24 mouse cellular contexts compared by ENCODE assay signal in the genomic region with DNA sequence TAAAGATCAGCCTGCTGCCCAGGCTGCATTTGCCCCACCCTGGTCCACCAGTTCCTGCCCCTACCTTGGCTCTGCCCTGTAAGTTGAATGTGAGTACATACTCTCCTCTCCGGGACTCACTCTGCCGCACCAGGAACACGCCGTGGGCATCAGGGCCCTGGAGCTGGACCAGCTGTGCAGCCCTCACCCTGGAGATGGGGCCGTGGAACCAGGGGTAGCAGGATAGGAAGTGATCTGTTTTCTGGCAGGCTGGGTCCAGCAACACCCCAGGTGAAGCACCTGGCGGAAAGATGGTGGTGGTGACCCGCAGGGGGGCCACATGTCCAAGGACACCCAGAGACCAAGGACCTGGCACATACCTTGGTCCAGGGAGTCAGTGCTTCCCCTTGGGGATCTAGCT. TPM values are rescaled to one million over a fixed set of nuclear protein-coding genes. Genes with fewer than 3 reads are reported as not detected.
DNase-seq lines count a peak whose midpoint lies in the region; ATAC-seq and TF ChIP-seq lines count a peak whose summit lies in the region.
"Had no signal": no experiment of that assay in that cellular context is flagged by ENCODE, and none has a peak within 500 bp of the region (broad histone marks: within the 10 kb centered on the region; RNA-seq: fewer than 3 reads in every experiment).

No protein-coding gene starts in this region.

- H3K4me1 ChIP-seq in hindbrain, embryonic 14.5 days (replicated peaks; ENCODE audit: control insufficient read depth, insufficient read depth, low read length) = no peaks in the 10 kb centered on the region
- H3K4me1 ChIP-seq: forebrain, embryonic 13.5 days had no signal

- no peaks in the 10 kb centered on the region for H3K9me3 ChIP-seq in hindbrain, embryonic 14.5 days (ENCODE audit: control insufficient read depth, low read length)
- H3K9me3 ChIP-seq: forebrain, embryonic 10.5 days; forebrain, embryonic 13.5 days; heart, embryonic 12.5 days; heart, embryonic 15.5 days; hindbrain, embryonic 10.5 days; hindbrain, embryonic 13.5 days had no signal

- WGBS in hindbrain, embryonic 14.5 days = 97% methylated on average over 7 of the region's 7 CpGs

- no peak overlapping the region for H3K27ac ChIP-seq in hindbrain, embryonic 14.5 days
- H3K27ac ChIP-seq: forebrain, embryonic 10.5 days; forebrain, embryonic 13.5 days; heart, embryonic 15.5 days; hindbrain, embryonic 10.5 days; hindbrain, embryonic 13.5 days; hindbrain, postnatal 0 days had no signal

- no peak overlapping the region for H3ac ChIP-seq in myocyte (ENCODE audit: control insufficient read depth, insufficient read length)

- peak; percentile 29 for TF ChIP-seq POLR2A in myocyte (IDR thresholded peaks at IDR 0.05; ENCODE audit: insufficient read length, low read depth)

- DNase-seq in cerebellum, adult 11-12 months = peak; percentile 46
- no peak for DNase-seq in cerebellum, adult 9-11 months
- peak; percentile 31 for DNase-seq in cerebellum, adult 9-10 months
- no peak for DNase-seq in cerebellum, adult 11 months
- DNase-seq in layer of hippocampus, adult 9-11 months = peak; percentile 6
- no peak for DNase-seq in layer of hippocampus, adult 18-20 months (ENCODE audit: low spot score in 2 of 2)
- DNase-seq in hindbrain, embryonic 14.5 days (ENCODE audit: low spot score) = no peak
- DNase-seq: adrenal gland, adult 8-10 months; adrenal gland, postnatal 25 days; gastrocnemius, postnatal 10 days; gastrocnemius, postnatal 36 days; heart, postnatal 36 days had no signal

- no peaks in the 10 kb centered on the region for H3K27me3 ChIP-seq in myocyte (ENCODE audit: control insufficient read depth, insufficient read depth, insufficient read length)
- H3K27me3 ChIP-seq in hindbrain, embryonic 14.5 days (ENCODE audit: control insufficient read depth, insufficient read depth, low read length) = no peaks in the 10 kb centered on the region
- H3K27me3 ChIP-seq: forebrain, embryonic 13.5 days; heart, embryonic 12.5 days; heart, embryonic 15.5 days; hindbrain, embryonic 13.5 days had no signal

- no peak overlapping the region for H3K4me3 ChIP-seq in myocyte
- H3K4me3 ChIP-seq in hindbrain, embryonic 14.5 days (replicated peaks; ENCODE audit: low read length) = no peak overlapping the region
- H3K4me3 ChIP-seq: forebrain, embryonic 10.5 days; forebrain, embryonic 13.5 days; heart, embryonic 12.5 days; heart, embryonic 15.5 days; hindbrain, embryonic 10.5 days; hindbrain, embryonic 13.5 days had no signal

- H3K4me2 ChIP-seq in myocyte (ENCODE audit: low read depth) = no peak overlapping the region
- no peak overlapping the region for H3K4me2 ChIP-seq in hindbrain, embryonic 14.5 days (replicated peaks)
- H3K4me2 ChIP-seq: forebrain, embryonic 13.5 days; heart, embryonic 12.5 days; heart, embryonic 15.5 days; hindbrain, embryonic 13.5 days had no signal

- ATAC-seq in hindbrain, embryonic 14.5 days (ENCODE audit: low FRiP score) = no peak
- ATAC-seq: activated CD4-positive, CD25-positive, alpha-beta regulatory T cell, adult 4 months; forebrain, embryonic 13.5 days; forebrain, embryonic 16.5 days; hindbrain, postnatal 0 days; inflammation-experienced regulatory T-cells, adult 6 months; intestine, embryonic 16.5 days had no signal

- peaks cover 59% of the 10 kb centered on the region for H3K36me3 ChIP-seq in myocyte (ENCODE audit: control insufficient read depth, insufficient read depth)
- H3K36me3 ChIP-seq in hindbrain, embryonic 14.5 days (replicated peaks; ENCODE audit: control insufficient read depth, insufficient read depth) = peaks cover 79% of the 10 kb centered on the region

- H3K79me2 ChIP-seq in myocyte (ENCODE audit: control insufficient read depth, insufficient read depth) = peaks cover 29% of the 10 kb centered on the region

- no peak overlapping the region for H3K9ac ChIP-seq in hindbrain, embryonic 14.5 days
- H3K9ac ChIP-seq: forebrain, embryonic 13.5 days; heart, embryonic 12.5 days; heart, embryonic 15.5 days; hindbrain, embryonic 13.5 days had no signal

TF ChIP-seq in myocyte, 11 proteins besides CTCF, POLR2A, EP300 and RAD21:
- TF ChIP-seq TCF12 (IDR thresholded peaks at IDR 0.05; ENCODE audit: insufficient read depth, poor library complexity, severe bottlenecking) (no peak), MAX (IDR thresholded peaks at IDR 0.05; ENCODE audit: low read depth) (no peak), SRF (IDR thresholded peaks at IDR 0.05; ENCODE audit: control insufficient read depth, insufficient read length, low read depth) (no peak), CEBPB (IDR thresholded peaks at IDR 0.05; ENCODE audit: insufficient read depth, poor library complexity, severe bottlenecking) (no peak), MYOD1 (IDR thresholded peaks at IDR 0.05; ENCODE audit: control insufficient read depth in 1 of 3, insufficient read length in 2 of 3, low read depth in 2 of 3) (no peak), POLR2AphosphoS2 (IDR thresholded peaks at IDR 0.05; ENCODE audit: insufficient read length, low read depth) (no peak), REST (IDR thresholded peaks at IDR 0.05; ENCODE audit: insufficient read depth, insufficient read length) (no peak), E2F4 (IDR thresholded peaks at IDR 0.05; ENCODE audit: insufficient read depth) (no peak), TCF3 (IDR thresholded peaks at IDR 0.05; ENCODE audit: insufficient read length, low read depth) (no peak), USF1 (IDR thresholded peaks at IDR 0.05; ENCODE audit: low read depth) (no peak)

RNA-seq across cellular contexts. Expression of a gene that starts 19.0 kb away (rescaled TPM):
- total RNA-seq in layer of hippocampus, adult 18-20 months (2021) = 10 to 100 TPM; 21.3 to 23.4 TPM
- polyA plus RNA-seq in myocyte (2012; fragmentation: generic; extraction: Trizol) = 37.4 TPM
- polyA plus RNA-seq in hindbrain, embryonic 14.5 days (2014; fragmentation: Nextera tagmentation; extraction: Ambion mirVana) = 8.8 and 9.1 TPM in 2 replicates

RNA-seq across cellular contexts. Expression of a gene that starts 30.4 kb away (rescaled TPM):
- total RNA-seq in layer of hippocampus, adult 18-20 months (2021) = 10 to 100 TPM in 1 of 2 experiments, 1 to 10 TPM in 1; 7.5 to 11.7 TPM
- polyA plus RNA-seq in myocyte (2012; fragmentation: generic; extraction: Trizol) = 9.8 TPM
- polyA plus RNA-seq in hindbrain, embryonic 14.5 days (2014; fragmentation: Nextera tagmentation; extraction: Ambion mirVana) = 28.7 and 32.3 TPM in 2 replicates

Comparison
In these comparisons a context has a peak if more than half of its experiments do, and no peak if none do; other contexts are left out.
1. DNase-seq: peak in cerebellum, adult 11-12 months (single experiment), cerebellum, adult 9-10 months (single experiment) and layer of hippocampus, adult 9-11 months (single experiment); none in cerebellum, adult 9-11 months (single experiment), cerebellum, adult 11 months (single experiment), layer of hippocampus, adult 18-20 months (0 of 2) and hindbrain, embryonic 14.5 days (single experiment).